Mouse (Mus musculus) CH12.LX (cell line): ENCODE results near the gene Atp2c2. TPM values are rescaled to one million over a fixed set of nuclear protein-coding genes. Genes with fewer than 3 reads are reported as not detected.

Source experiments
- DNase-seq: peaks from one replicate; pipeline ENCODE4 v3.0.0-alpha.2; 2013; ENCODE audit errors: extremely low read depth
- H3K27ac ChIP-seq: 2 replicates; pipeline ENCODE4 v1.5.1; 2012; ENCODE audit warnings: low read depth, mild to moderate bottlenecking, control low read depth, moderate library complexity; ENCODE audit not compliant: insufficient read depth
- H3K27me3 ChIP-seq: replicated peaks from 2 replicates; pipeline ENCODE3; 2012; ENCODE audit warnings: inconsistent platforms
- H3K36me3 ChIP-seq, 2 experiments: replicated peaks in 1 of 2; 2 replicates each; pipeline versions ENCODE3 to v1.6.1; 2012; ENCODE audit warnings: inconsistent platforms in 1 of 2, low read length in 1 of 2, mild to moderate bottlenecking in 1 of 2, mixed read lengths in 1 of 2, moderate library complexity in 1 of 2; ENCODE audit not compliant: control insufficient read depth in 1 of 2, insufficient read depth in 1 of 2
- H3K4me1 ChIP-seq, 2 experiments: 2 replicates each; pipeline ENCODE4 v1.6.1; 2012; ENCODE audit warnings: inconsistent platforms in 1 of 2, moderate library complexity in 1 of 2; ENCODE audit not compliant: insufficient read depth in 2 of 2, control insufficient read depth in 1 of 2
- H3K4me2 ChIP-seq: 2 replicates; pipeline ENCODE4 v1.6.1; 2012; ENCODE audit warnings: low read depth, mild to moderate bottlenecking, control low read depth; ENCODE audit not compliant: poor library complexity, insufficient read depth, severe bottlenecking
- H3K4me3 ChIP-seq, 3 experiments: fragments of 150-350 bp in 1 of 3; sonication (generic) in 1 of 3; replicated peaks in 1 of 3; 2 replicates each; pipeline versions ENCODE3 to v1.5.1; 2011 to 2012; ENCODE audit warnings: low read depth in 2 of 3, low read length in 2 of 3, mild to moderate bottlenecking in 2 of 3, moderate library complexity in 2 of 3, control low read depth in 1 of 3, improper control_type of control experiment in 1 of 3, inconsistent platforms in 1 of 3, mixed read lengths in 1 of 3; ENCODE audit not compliant: poor library complexity in 1 of 3
- H3K79me2 ChIP-seq: replicated peaks from 2 replicates; pipeline ENCODE4 v1.6.1; 2012; ENCODE audit warnings: mild to moderate bottlenecking, moderate library complexity; ENCODE audit not compliant: control insufficient read depth, poor library complexity, insufficient read depth, severe bottlenecking; ENCODE audit errors: extremely low read depth
- H3K9ac ChIP-seq: 2 replicates; pipeline ENCODE4 v1.6.1; 2012; ENCODE audit warnings: low read depth, mild to moderate bottlenecking, control low read depth, moderate library complexity; ENCODE audit not compliant: insufficient read depth
- H3K9me3 ChIP-seq: replicated peaks from 2 replicates; pipeline ENCODE3; 2012; ENCODE audit warnings: low read length, inconsistent platforms, mixed read lengths
- BHLHE40 ChIP-seq: IDR thresholded peaks from 2 replicates; pipeline ENCODE4 v1.6.1; 2011; ENCODE audit warnings: mild to moderate bottlenecking, low read depth, low read length, improper control_type of control experiment
- CTCF ChIP-seq, 2 experiments: IDR thresholded peaks in 1 of 2; conservative IDR thresholded peaks in 1 of 2; 2 replicates each; pipeline ENCODE4 v1.5.1; 2011 to 2012; ENCODE audit warnings: low read depth in 2 of 2, low read length in 2 of 2, improper control_type of control experiment in 1 of 2, inconsistent platforms in 1 of 2, mild to moderate bottlenecking in 1 of 2, moderate library complexity in 1 of 2
- ELF1 ChIP-seq: IDR thresholded peaks from 2 replicates; pipeline ENCODE4 v1.6.1; 2014; ENCODE audit warnings: low read depth, mild to moderate bottlenecking, inconsistent platforms, low read length, improper control_type of control experiment
- ETS1 ChIP-seq: conservative IDR thresholded peaks from 2 replicates; pipeline ENCODE4 v1.6.1; 2012; ENCODE audit warnings: low read depth, mild to moderate bottlenecking, inconsistent platforms, low read length, improper control_type of control experiment, moderate library complexity
- GABPA ChIP-seq: IDR thresholded peaks from 2 replicates; pipeline ENCODE4 v1.6.1; 2012; ENCODE audit warnings: low read depth, low read length, improper control_type of control experiment, inconsistent platforms; ENCODE audit not compliant: insufficient replicate concordance
- JUN ChIP-seq: IDR thresholded peaks from 2 replicates; pipeline ENCODE4 v1.6.1; 2011; ENCODE audit warnings: low read depth, mild to moderate bottlenecking, low read length, improper control_type of control experiment, moderate library complexity; ENCODE audit not compliant: insufficient read depth
- MAFK ChIP-seq: IDR thresholded peaks from 2 replicates; pipeline ENCODE4 v1.6.1; 2011; ENCODE audit warnings: low read length, improper control_type of control experiment; ENCODE audit not compliant: insufficient replicate concordance
- MAX ChIP-seq: IDR thresholded peaks from 2 replicates; pipeline ENCODE4 v1.6.1; 2011; ENCODE audit warnings: low read length, improper control_type of control experiment
- NRF1 ChIP-seq: IDR thresholded peaks from 2 replicates; pipeline ENCODE4 v1.6.1; 2014; ENCODE audit warnings: low read depth, mild to moderate bottlenecking, inconsistent platforms, low read length, improper control_type of control experiment, moderate library complexity
- PAX5 ChIP-seq: IDR thresholded peaks from 2 replicates; pipeline ENCODE4 v1.6.1; 2012; ENCODE audit warnings: low read length, inconsistent platforms, mixed read lengths
- POLR2AphosphoS2 ChIP-seq: IDR thresholded peaks from 2 replicates; pipeline ENCODE4 v1.6.1; 2011; ENCODE audit warnings: low read depth, low read length, improper control_type of control experiment
- RCOR1 ChIP-seq: conservative IDR thresholded peaks from 2 replicates; pipeline ENCODE4 v1.6.1; 2012; ENCODE audit warnings: low read depth, mild to moderate bottlenecking, inconsistent platforms, low read length, improper control_type of control experiment
- SIN3A ChIP-seq: IDR thresholded peaks from 2 replicates; pipeline ENCODE4 v1.6.1; 2012; ENCODE audit warnings: low read length, improper control_type of control experiment, inconsistent platforms
- TBP ChIP-seq: conservative IDR thresholded peaks from 2 replicates; pipeline ENCODE4 v1.6.1; 2011; ENCODE audit warnings: low read depth, low read length, improper control_type of control experiment
- TCF12 ChIP-seq: IDR thresholded peaks from 2 replicates; pipeline ENCODE4 v1.6.1; 2014; ENCODE audit warnings: low read depth, mild to moderate bottlenecking, inconsistent platforms, low read length, improper control_type of control experiment
- ZMIZ1 ChIP-seq: IDR thresholded peaks from 2 replicates; pipeline ENCODE4 v1.6.1; 2012; ENCODE audit warnings: low read depth, mild to moderate bottlenecking, inconsistent platforms, low read length, improper control_type of control experiment
- dilution Hi-C: fragments of 300-500 bp; cut with MboI; formaldehyde crosslinking; loops from 2 replicates; pipeline ENCODE4 v1.14.3; 2020; ENCODE audit warnings: low sequenced_read_pairs; ENCODE audit not compliant: extremely low pct_unique_long_range_greater_than_20kb, extremely low pct_ligation_motif_present
- in situ Hi-C: fragments of 300-500 bp; cut with MboI; formaldehyde crosslinking; loops from 3 replicates; pipeline ENCODE4 v1.14.3; 2019; ENCODE audit warnings: low sequenced_read_pairs, low pct_ligation_motif_present, low pct_unique_long_range_greater_than_20kb, mixed read lengths
- polyA plus RNA-seq: library from polyadenylated mRNA; unstranded; fragments of >175 nt; gene quantifications from 2 replicates; pipeline ENCODE4 v1.2.1, GENCODE M21; 2012; ENCODE audit warnings: low read depth; ENCODE audit not compliant: insufficient read length
- total RNA-seq, 2 experiments: library from RNA; depleted of rRNA; stranded (reverse); fragments of 300-350 nt in 1 of 2; fragments of >200 nt in 1 of 2; gene quantifications; 2 replicates each; pipeline ENCODE4 v1.2.3; 2012 to 2014

The Atp2c2 gene
- total and polyA plus RNA-seq, 3 experiments, result not detected

DNA sequence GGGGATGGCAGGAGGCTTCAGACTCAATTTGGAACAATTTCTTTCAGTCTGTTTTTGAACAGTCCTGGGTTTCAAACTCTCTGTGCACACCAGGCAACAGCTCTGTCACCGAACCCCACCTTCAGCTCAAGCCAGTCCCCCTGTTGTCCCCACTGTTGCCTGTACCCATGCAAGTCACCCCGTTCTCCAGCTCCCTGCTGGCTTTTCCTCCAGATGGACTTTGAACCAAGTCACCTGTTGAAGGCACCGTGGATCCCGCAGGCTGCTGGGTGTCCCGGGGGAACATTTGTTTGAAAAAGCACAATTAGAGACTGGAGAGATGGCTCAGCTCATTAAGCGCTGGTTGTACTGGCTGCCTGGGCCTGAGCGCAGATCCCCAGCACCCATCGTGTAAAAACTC, 105.5 kb downstream of the Atp2c2 start:
- H3K9me3 ChIP-seq, result peaks cover 4% of the 10 kb centered on the region
- H3K27ac ChIP-seq, result no peak overlapping the region
- H3K4me2 ChIP-seq, result no peak overlapping the region
- H3K36me3 ChIP-seq, result peaks cover 0 to 28% of the 10 kb centered on the region in 2 experiments
- no peak overlapping the region for H3K4me3 ChIP-seq
- dilution Hi-C loops (no loop called here), in situ Hi-C loops (no loop called here)
- DNase-seq, result no peak
- no peaks in the 10 kb centered on the region for H3K79me2 ChIP-seq
- peaks cover 15 to 44% of the 10 kb centered on the region in 2 experiments for H3K4me1 ChIP-seq
- H3K27me3 ChIP-seq, result no peaks in the 10 kb centered on the region
- TF ChIP-seq PAX5 (no peak), NRF1 (no peak), SIN3A (no peak), MAFK (no peak), TBP (no peak), POLR2AphosphoS2 (no peak), CTCF (conservative IDR thresholded peaks at IDR 0.05 in 1 of 2, IDR thresholded peaks at IDR 0.05 in 1 of 2; ENCODE audit: low read depth in 2 of 2, low read length in 2 of 2) (no peak), RCOR1 (no peak), GABPA (no peak)
- H3K9ac ChIP-seq, result no peak overlapping the region

DNA sequence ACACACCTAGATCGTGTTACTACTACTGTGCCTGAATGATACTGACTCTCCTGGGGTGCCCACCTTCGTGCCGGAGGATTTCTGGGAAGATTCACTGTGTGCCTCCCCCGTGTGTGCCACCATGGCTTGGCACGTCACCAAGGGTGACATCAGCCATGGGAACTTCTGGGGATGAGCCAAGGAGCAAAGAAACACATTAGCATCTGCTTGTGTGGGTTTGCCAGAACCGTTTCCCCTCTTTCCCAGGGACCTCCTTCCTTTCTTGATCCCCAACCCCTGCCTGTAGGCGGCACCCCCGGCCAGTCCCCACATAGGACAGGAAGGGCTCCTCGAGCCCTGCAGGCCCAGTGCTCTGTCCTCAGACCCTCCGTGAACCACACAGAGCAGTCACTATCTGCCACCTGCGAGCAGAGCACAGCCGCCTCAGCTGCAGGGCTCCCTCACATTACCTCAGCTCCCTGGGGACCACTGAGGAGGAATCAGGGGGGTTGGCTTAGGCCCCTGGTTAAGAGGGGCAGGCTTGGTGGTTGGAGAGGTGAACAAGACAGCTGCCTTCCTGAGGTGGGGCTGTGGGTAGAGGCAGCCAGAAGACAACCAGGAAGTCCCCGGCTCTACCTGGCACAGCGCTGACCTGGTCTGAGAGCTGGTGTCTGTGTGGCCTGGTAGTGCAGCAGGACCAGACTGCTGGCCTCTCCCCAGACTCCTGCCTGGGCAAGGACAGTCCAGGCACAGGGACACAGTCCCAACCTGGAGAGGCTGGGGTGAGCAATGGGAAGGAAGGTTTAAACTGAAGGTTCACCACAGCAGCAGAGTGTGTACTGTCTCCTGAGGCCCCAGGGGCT, 106.8 kb downstream of the Atp2c2 start:
- Histone ChIP-seq H3K79me2 (no peaks in the 10 kb centered on the region), H3K9ac (no peak overlapping the region), H3K4me2 (no peak overlapping the region), H3K36me3 (peaks cover 0 to 33% of the 10 kb centered on the region in 2 experiments), H3K9me3 (peaks cover 4% of the 10 kb centered on the region), H3K27ac (no peak overlapping the region), H3K4me1 (peaks cover 12 to 53% of the 10 kb centered on the region in 2 experiments), H3K27me3 (no peaks in the 10 kb centered on the region), H3K4me3 (no peak overlapping the region)
- in situ Hi-C loops (no loop called here), dilution Hi-C loops (no loop called here)
- TF ChIP-seq ELF1, result peak; percentile 79
- TF ChIP-seq TCF12, result peak; percentile 79
- no peak for TF ChIP-seq JUN
- TF ChIP-seq MAX, result no peak
- TF ChIP-seq ETS1, result peak; percentile 75
- TF ChIP-seq ZMIZ1, result no peak
- TF ChIP-seq BHLHE40, result peak; percentile 32; the same call in 1 of the 2 replicates
- DNase-seq, result peak; percentile 91

Other genes with a start within 250 kb of the Atp2c2 start
- gene Slc38a8, start 198.3 kb upstream of the Atp2c2 start, total RNA-seq (2012; rRNA removed), result 0.08 TPM in 1 of 2 replicates, not detected in the other
- gene Slc38a8, start 198.3 kb upstream of the Atp2c2 start, total RNA-seq (2014; rRNA removed), result 0.08 TPM in 1 of 2 replicates, not detected in the other
- gene Slc38a8, start 198.3 kb upstream of the Atp2c2 start, polyA plus RNA-seq, result 0.12 TPM in 1 of 2 replicates, not detected in the other
- 32.6 and 33.8 TPM in 2 replicates for gene Mbtps1, start 141.3 kb upstream of the Atp2c2 start, total RNA-seq (2012; rRNA removed)
- gene Mbtps1, start 141.3 kb upstream of the Atp2c2 start, total RNA-seq (2014; rRNA removed), result 27.8 and 40.7 TPM in 2 replicates
- 38.3 and 41.1 TPM in 2 replicates for gene Mbtps1, start 141.3 kb upstream of the Atp2c2 start, polyA plus RNA-seq
- 11.6 and 13.6 TPM in 2 replicates for gene Hsdl1, start 124.8 kb upstream of the Atp2c2 start, total RNA-seq (2012; rRNA removed)
- 8.2 and 8.6 TPM in 2 replicates for gene Hsdl1, start 124.8 kb upstream of the Atp2c2 start, total RNA-seq (2014; rRNA removed)
- gene Hsdl1, start 124.8 kb upstream of the Atp2c2 start, polyA plus RNA-seq, result 5.4 and 5.7 TPM in 2 replicates
- 0.25 TPM in 2 replicates for gene Dnaaf1, start 124.8 kb upstream of the Atp2c2 start, total RNA-seq (2012; rRNA removed)
- gene Dnaaf1, start 124.8 kb upstream of the Atp2c2 start, total RNA-seq (2014; rRNA removed), result not detected in 2 replicates
- gene Dnaaf1, start 124.8 kb upstream of the Atp2c2 start, polyA plus RNA-seq, result not detected in 2 replicates
- 12.1 and 14.6 TPM in 2 replicates for gene Taf1c, start 94.8 kb upstream of the Atp2c2 start, total RNA-seq (2012; rRNA removed)
- gene Taf1c, start 94.8 kb upstream of the Atp2c2 start, total RNA-seq (2014; rRNA removed), result 8.7 and 11.0 TPM in 2 replicates
- gene Taf1c, start 94.8 kb upstream of the Atp2c2 start, polyA plus RNA-seq, result 14.9 and 15.5 TPM in 2 replicates
- gene Adad2, start 87.3 kb upstream of the Atp2c2 start, total RNA-seq (2012; rRNA removed), result not detected in 2 replicates
- not detected in 2 replicates for gene Adad2, start 87.3 kb upstream of the Atp2c2 start, total RNA-seq (2014; rRNA removed)
- not detected in 2 replicates for gene Adad2, start 87.3 kb upstream of the Atp2c2 start, polyA plus RNA-seq
- gene Kcng4, start 64.3 kb upstream of the Atp2c2 start, total RNA-seq (2012; rRNA removed), result not detected in 2 replicates
- not detected in 2 replicates for gene Kcng4, start 64.3 kb upstream of the Atp2c2 start, total RNA-seq (2014; rRNA removed)
- not detected in 2 replicates for gene Kcng4, start 64.3 kb upstream of the Atp2c2 start, polyA plus RNA-seq
- gene Wfdc1, start 33.6 kb upstream of the Atp2c2 start, total RNA-seq (2012; rRNA removed), result not detected in 2 replicates
- not detected in 2 replicates for gene Wfdc1, start 33.6 kb upstream of the Atp2c2 start, total RNA-seq (2014; rRNA removed)
- gene Wfdc1, start 33.6 kb upstream of the Atp2c2 start, polyA plus RNA-seq, result not detected in 2 replicates
- 7.8 and 10.4 TPM in 2 replicates for gene Tldc1, start 78.4 kb downstream of the Atp2c2 start, total RNA-seq (2012; rRNA removed)
- gene Tldc1, start 78.4 kb downstream of the Atp2c2 start, total RNA-seq (2014; rRNA removed), result 5.8 and 7.7 TPM in 2 replicates
- 3.8 and 8.1 TPM in 2 replicates for gene Tldc1, start 78.4 kb downstream of the Atp2c2 start, polyA plus RNA-seq
- gene Cotl1, start 140.5 kb downstream of the Atp2c2 start, total RNA-seq (2012; rRNA removed), result 59.6 and 69.1 TPM in 2 replicates
- gene Cotl1, start 140.5 kb downstream of the Atp2c2 start, total RNA-seq (2014; rRNA removed), result 135 and 139 TPM in 2 replicates
- 349 and 375 TPM in 2 replicates for gene Cotl1, start 140.5 kb downstream of the Atp2c2 start, polyA plus RNA-seq
- 5.2 and 7.9 TPM in 2 replicates for gene Klhl36, start 162.3 kb downstream of the Atp2c2 start, total RNA-seq (2012; rRNA removed)
- gene Klhl36, start 162.3 kb downstream of the Atp2c2 start, total RNA-seq (2014; rRNA removed), result 3.0 and 3.4 TPM in 2 replicates
- 3.1 and 3.8 TPM in 2 replicates for gene Klhl36, start 162.3 kb downstream of the Atp2c2 start, polyA plus RNA-seq
- 152 and 167 TPM in 2 replicates for gene Usp10, start 210.4 kb downstream of the Atp2c2 start, total RNA-seq (2012; rRNA removed)
- gene Usp10, start 210.4 kb downstream of the Atp2c2 start, total RNA-seq (2014; rRNA removed), result 72.3 and 80.0 TPM in 2 replicates
- gene Usp10, start 210.4 kb downstream of the Atp2c2 start, polyA plus RNA-seq, result 125 and 161 TPM in 2 replicates
- gene Gm20388, start 210.8 kb downstream of the Atp2c2 start, total RNA-seq (2012; rRNA removed), result 16.5 and 26.3 TPM in 2 replicates
- gene Gm20388, start 210.8 kb downstream of the Atp2c2 start, total RNA-seq (2014; rRNA removed), result 11.9 and 14.8 TPM in 2 replicates
- gene Gm20388, start 210.8 kb downstream of the Atp2c2 start, polyA plus RNA-seq, result 22.2 and 27.2 TPM in 2 replicates